Mouse (Mus musculus) urinary bladder, postnatal 14 days (tissue): ENCODE data around the gene Gatb.
A peak's percentile ranks its signal among the peaks of the same experiment; 100 is the strongest.
"Not testable (repeated sequence)": the region's sequence is repeated elsewhere in the genome, so short reads cannot be mapped to it uniquely, and the experiment has no call there.

Experiments used
- DNase-seq: peaks from one replicate; pipeline ENCODE4 v3.0.0; 2021; ENCODE audit warnings: low spot score

The Gatb gene

GRCm38 (mm10) chr3:85573864-85574830, at the start of gene Gatb:
Gene Gatb, plus strand, starts transcription at chr3:85574119.
- peak; percentile 100 for DNase-seq

GRCm38 (mm10) chr3:85530601-85531161, 43.2 kb upstream of the Gatb start:
- DNase-seq: no peak

DNA sequence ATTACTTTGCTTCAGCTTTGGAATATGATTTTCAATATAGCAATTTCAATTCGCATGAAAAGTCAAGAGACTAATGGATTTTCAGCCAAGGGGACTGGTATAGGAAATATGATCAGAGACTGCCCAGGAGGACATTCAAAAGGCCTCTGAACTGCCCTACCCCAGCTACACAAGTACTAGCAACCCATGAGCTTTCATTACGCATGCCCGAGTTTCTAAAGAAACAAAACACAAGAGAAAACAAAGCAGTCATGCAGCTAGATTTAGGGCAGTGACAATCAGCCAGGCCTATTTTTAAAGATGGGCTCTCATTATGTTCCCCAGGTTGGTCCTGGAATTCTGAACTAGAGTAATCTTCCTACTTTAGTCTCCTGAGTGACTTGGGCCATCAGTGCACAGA, 41.5 kb upstream of the Gatb start:
- no peak for DNase-seq

GRCm38 (mm10) chr3:85535042-85535441, 38.9 kb upstream of the Gatb start:
- DNase-seq: no peak

- DNase-seq: no peak
Observed at GRCm38 (mm10) chr3:85535621-85536520, 38.0 kb upstream of the Gatb start.

GRCm38 (mm10) chr3:85542765-85543164, 31.2 kb upstream of the Gatb start:
- no peak for DNase-seq

DNA sequence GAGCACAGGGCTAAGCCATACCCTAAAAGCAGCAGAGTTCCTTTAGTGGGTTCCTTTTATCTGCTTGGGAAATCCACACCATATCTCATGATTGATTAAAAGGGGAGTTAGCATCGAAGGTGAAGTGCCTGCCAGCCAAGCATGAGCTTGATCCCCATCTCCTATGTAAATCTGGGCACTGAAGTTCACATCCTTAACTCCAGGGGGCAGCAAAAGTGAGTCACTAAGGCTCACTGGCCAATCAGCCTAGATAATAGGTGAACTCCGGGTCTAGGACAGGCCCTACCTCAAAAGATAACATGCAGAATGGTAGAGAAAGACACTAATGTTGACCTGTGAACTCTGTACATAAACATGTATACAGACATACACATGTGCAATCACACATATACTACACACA, 30.3 kb upstream of the Gatb start:
- DNase-seq: no peak

- no peak for DNase-seq
Observed at GRCm38 (mm10) chr3:85550312-85550711, 23.6 kb upstream of the Gatb start.

- DNase-seq: no peak
Observed at GRCm38 (mm10) chr3:85551352-85551751, 22.6 kb upstream of the Gatb start.

GRCm38 (mm10) chr3:85553731-85554277, 20.1 kb upstream of the Gatb start:
- DNase-seq: no peak

GRCm38 (mm10) chr3:85564603-85565002, 9.3 kb upstream of the Gatb start:
- no peak for DNase-seq

GRCm38 (mm10) chr3:85571276-85571675, 2.6 kb upstream of the Gatb start:
- DNase-seq: peak; percentile 64

DNA sequence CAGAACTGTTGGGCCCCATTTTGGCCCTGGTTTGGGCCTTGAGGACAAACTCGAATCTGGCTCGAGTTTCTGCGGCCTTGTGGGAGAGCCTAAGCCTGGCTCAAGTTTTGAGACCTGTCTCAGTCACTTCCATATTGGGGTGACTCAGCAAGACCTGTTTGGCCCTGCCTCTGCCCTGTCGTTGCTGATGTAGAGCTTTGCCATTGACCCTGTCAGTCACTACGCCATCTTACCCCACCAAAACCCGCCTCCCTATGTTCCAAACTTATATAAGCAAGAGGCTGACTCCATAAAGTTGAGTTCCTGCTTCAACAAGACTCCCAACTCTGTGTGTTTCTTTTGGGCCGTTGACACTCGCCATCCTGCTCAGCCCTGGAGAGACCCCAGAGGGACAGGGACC, 1.4 kb upstream of the Gatb start:
- not testable (repeated sequence) for DNase-seq

- no peak for DNase-seq
Observed at GRCm38 (mm10) chr3:85573216-85573863, 579 bp upstream of the Gatb start.

DNA sequence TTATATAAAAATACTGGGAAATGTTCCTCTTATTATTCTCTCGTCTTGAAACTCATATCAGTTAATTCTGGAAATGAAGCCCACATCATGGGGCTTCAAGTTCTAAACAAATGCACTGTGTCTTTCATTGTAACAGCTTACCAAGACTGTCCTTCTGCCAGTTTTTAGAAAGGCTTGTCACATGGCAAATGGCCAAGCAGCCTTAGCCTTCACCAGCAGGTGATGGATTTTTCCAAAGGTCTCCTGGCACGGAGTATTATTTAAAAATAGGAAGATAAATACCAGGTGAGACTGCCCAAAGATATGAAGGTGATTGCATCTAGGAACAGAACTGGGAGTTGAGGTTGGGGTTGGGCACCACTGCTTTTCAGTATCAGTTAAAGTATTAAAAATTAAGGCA, 8.8 kb downstream of the Gatb start:
- no peak for DNase-seq

DNA sequence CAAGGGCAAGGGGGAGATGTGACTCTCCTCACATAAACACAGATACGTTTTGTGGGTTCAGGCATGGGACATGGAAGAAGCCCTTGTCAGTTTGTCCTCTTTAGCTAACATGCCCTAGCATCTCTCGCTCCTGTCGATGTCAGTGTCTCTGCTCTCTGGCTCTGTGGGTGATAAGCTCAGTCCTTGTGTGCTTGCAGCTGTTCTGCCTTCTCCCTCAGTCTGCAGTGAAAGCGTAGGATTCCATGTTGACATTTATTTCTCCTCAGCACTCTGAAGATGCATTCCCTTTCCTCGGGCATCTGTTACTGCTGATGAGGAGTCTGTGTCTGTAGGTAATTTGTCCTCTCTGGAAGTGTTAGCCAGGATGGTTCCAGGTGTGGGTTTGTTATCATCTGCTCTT, 9.3 kb downstream of the Gatb start:
- DNase-seq: no peak

DNA sequence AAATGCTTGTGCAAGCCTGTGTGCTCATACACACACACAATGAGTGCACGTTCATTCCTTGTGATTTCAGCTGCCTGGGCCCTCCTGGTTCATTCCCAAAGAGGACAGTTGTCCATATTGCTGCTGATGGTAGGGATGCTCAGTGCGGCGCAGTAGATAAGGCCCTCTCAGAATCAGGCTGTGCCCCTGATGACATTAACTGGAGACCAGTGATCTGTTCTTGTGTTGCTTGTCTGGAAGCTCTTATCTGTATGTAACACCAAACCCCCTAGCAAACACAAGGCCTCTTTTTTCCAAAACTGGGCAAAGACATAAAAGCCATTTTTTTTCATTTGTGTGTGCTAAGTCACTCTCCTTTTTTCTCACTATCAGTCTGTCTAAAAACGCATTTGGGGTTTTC, 11.0 kb downstream of the Gatb start:
- no peak for DNase-seq

GRCm38 (mm10) chr3:85588701-85589100, 14.8 kb downstream of the Gatb start:
- DNase-seq: no peak

GRCm38 (mm10) chr3:85590090-85590754, 16.3 kb downstream of the Gatb start:
- no peak for DNase-seq

- no peak for DNase-seq
Observed at GRCm38 (mm10) chr3:85592067-85592466, 18.1 kb downstream of the Gatb start.

DNA sequence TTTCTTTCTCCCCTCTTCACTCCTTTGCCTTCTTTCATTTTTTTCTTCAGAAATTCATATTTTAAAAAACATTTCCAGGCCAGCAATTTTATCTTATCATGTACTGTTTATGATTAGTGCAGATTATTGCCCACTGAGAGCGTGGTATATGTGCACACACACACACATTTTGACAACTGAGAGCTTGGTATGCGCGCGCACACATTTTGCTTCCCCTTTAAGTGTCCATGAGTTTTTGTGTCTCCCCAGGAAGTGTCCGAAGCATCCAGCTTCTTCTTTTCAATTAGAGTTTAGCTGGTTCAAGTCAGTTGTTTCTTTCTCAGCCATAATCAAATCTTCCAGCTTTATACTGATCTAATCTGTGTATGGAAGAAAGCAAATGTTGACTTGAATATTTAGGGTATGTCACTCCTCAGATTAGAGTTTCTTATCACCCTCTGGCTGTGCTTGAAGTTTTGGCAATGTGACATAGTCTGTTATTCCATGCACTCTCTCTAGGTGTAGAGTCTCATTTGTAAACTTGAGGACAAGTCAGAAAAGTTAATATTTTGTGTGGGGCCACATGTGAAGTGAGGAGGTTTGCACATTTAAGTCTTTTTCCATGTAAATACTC, 18.8 kb downstream of the Gatb start:
- DNase-seq: no peak
